Mouse (Mus musculus): ENCODE results near the gene Dlk2.

GRCm38 (mm10) chr17:46284653-46285052 is 12.6 kb upstream of the Dlk2 start:
- TF ChIP-seq POLR2A (IDR thresholded peaks at IDR 0.05; ENCODE audit: insufficient read depth, low read depth, low read length) = no peak
- no peak for TF ChIP-seq CTCF (IDR thresholded peaks at IDR 0.05; ENCODE audit: insufficient read depth, low read depth, low read length)
